Mouse (Mus musculus) spleen, adult 2 months (tissue): ENCODE measurements around the gene Arhgap45. TPM values are rescaled to one million over a fixed set of nuclear protein-coding genes. Genes with fewer than 3 reads are reported as not detected.

Source experiments
- DNase-seq, 2 experiments: peaks; one replicate each; pipeline versions ENCODE4 v3.0.0 to v3.0.0-alpha.2; 2012 to 2021; ENCODE audit warnings: low spot score in 2 of 2, low read depth in 1 of 2
- H3K27ac ChIP-seq: fragments of 200-500 bp; 2 replicates; pipeline ENCODE4 v1.5.1; 2012; ENCODE audit warnings: low read length, inconsistent platforms; ENCODE audit not compliant: insufficient read depth
- H3K27me3 ChIP-seq: fragments of 200-500 bp; 2 replicates; pipeline ENCODE4 v1.6.1; 2012; ENCODE audit warnings: mild to moderate bottlenecking, moderate library complexity, low read length, inconsistent platforms; ENCODE audit not compliant: control insufficient read depth, insufficient read depth
- H3K36me3 ChIP-seq: fragments of 200-500 bp; 2 replicates; pipeline ENCODE4 v1.6.1; 2012; ENCODE audit warnings: mild to moderate bottlenecking, low read length, inconsistent platforms; ENCODE audit not compliant: control insufficient read depth, insufficient read depth
- H3K4me1 ChIP-seq: fragments of 200-500 bp; 2 replicates; pipeline ENCODE4 v1.6.1; 2011; ENCODE audit warnings: inconsistent platforms; ENCODE audit not compliant: control insufficient read depth, insufficient read depth, insufficient read length
- H3K4me3 ChIP-seq: fragments of 200-500 bp; 2 replicates; pipeline ENCODE4 v1.5.1; 2011; ENCODE audit warnings: mild to moderate bottlenecking, inconsistent platforms; ENCODE audit not compliant: insufficient read depth, insufficient read length; ENCODE audit errors: extremely low read depth
- CTCF ChIP-seq: fragments of 200-500 bp; IDR thresholded peaks from 2 replicates; pipeline ENCODE4 v1.5.1; 2011; ENCODE audit warnings: mild to moderate bottlenecking, inconsistent platforms; ENCODE audit not compliant: insufficient read depth, insufficient read length, insufficient replicate concordance; ENCODE audit errors: extremely low read depth
- POLR2A ChIP-seq: fragments of 200-500 bp; IDR thresholded peaks from 2 replicates; pipeline ENCODE4 v1.6.1; 2011; ENCODE audit warnings: low read depth, low read length, inconsistent platforms
- WGBS: fragments of 180-500 bp; shearing (Covaris S2); methylation state at CpG from one replicate; pipeline ENCODE4 v1.1.7; 2018; 5-methylcytosine and 5-hydroxymethylcytosine counted together
- polyA plus RNA-seq: library from polyadenylated mRNA; depleted of rRNA; stranded (reverse); fragments of >200 nt; gene quantifications from 2 replicates; pipeline ENCODE4 v1.2.3, GENCODE M21; 2012

Gene Arhgap45
- polyA plus RNA-seq, 1 experiment: 492 TPM

DNA sequence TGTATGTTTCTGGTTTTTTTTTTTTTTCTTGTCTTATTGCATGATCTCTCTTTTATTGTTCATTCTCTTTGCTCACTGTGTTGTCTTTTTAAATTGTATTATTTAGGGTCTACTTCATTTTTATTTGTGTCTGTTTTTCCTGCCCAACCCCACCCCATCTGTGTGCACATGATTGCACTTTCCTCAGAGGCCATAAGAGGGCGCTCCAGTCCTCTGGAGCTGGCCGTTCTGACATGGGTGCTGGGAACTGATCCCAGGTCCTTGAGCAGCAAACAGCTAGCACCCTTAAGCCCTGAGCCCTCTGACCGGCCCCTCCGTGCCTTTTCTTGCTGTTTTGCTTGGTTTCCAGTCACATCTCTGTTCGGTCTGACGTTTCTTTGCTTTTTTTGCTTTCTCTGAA, 24.9 kb upstream of the Arhgap45 start:
- H3K4me1 ChIP-seq: peaks cover 30% of the 10 kb centered on the region
- H3K4me3 ChIP-seq: no peak overlapping the region
- TF ChIP-seq POLR2A: no peak
- 0 out of 2 replicates have a peak, but pooled peaks have one; percentile 7 for TF ChIP-seq CTCF
- peaks cover 37% of the 10 kb centered on the region for H3K36me3 ChIP-seq
- 98% methylated on average over 6 of the region's 6 CpGs for WGBS
- DNase-seq: no peak
- H3K27me3 ChIP-seq: no peaks in the 10 kb centered on the region
- no peak overlapping the region for H3K27ac ChIP-seq

DNA sequence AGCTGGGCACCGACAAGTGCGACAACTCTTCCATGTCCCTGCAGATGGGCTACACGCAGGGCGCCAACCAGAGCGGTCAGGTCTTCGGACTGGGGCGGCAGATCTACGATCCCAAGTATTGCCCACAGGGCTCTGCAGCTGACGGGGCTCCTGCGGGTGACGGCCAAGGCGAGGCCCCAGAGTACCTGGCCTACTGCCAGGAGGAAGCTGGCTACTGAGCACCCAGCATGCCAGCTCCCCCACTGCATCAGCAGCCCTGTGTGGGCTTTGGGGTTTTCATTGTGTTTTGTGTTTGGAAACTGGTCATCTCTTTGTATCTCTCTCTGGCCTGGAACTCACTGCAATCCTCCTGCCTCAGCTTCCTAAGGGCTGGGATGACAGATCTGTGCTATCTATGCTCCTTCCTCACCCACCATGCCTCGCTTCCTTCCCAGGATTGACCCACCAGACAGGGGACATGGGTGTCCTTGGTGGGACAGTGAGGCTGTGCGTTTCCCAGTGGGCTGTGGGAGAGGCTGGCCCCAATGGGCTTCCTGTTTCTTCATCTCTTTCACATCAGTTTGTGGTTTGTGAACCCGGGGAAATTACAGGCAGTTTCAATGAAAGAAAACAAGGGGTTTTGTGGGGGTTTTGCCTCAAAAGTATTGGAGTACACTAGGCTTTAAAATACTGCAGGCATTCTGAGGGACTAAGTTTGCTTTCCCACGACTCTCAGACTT, 21.9 kb upstream of the Arhgap45 start:
- WGBS: 27% methylated on average over 16 of the region's 16 CpGs
- H3K4me3 ChIP-seq: no peak overlapping the region
- TF ChIP-seq POLR2A: no peak
- TF ChIP-seq CTCF: no peak
- DNase-seq: peak in 1 of 2 experiments; percentile 45
- H3K36me3 ChIP-seq: peaks cover 41% of the 10 kb centered on the region
- H3K27me3 ChIP-seq: no peaks in the 10 kb centered on the region
- H3K4me1 ChIP-seq: peaks cover 14% of the 10 kb centered on the region
- peak overlapping the region; percentile 61 for H3K27ac ChIP-seq

DNA sequence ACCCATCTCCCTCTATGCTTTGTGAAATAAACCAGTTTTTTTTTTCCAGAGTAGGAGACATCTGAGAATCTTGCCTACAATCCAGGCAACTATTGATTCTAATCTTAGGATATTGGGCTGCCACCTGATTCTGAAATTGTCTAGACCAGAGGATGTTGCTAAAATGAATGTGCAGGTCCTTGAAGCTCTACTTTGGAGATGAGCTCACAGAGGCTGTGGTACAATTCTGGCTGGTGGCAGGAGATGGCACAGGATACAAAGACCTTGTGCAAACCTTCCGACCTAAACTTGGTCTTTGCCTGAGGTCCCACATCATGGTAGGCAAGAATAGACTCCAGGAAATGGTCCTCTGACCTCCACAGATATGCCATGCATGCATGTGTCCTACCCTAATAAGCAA, 20.8 kb upstream of the Arhgap45 start:
- H3K27me3 ChIP-seq: no peaks in the 10 kb centered on the region
- peaks cover 10% of the 10 kb centered on the region for H3K4me1 ChIP-seq
- TF ChIP-seq CTCF: no peak
- no peak overlapping the region for H3K4me3 ChIP-seq
- DNase-seq: no peak
- WGBS: 35% methylated on average over 1 of the region's 1 CpGs
- peak overlapping the region; percentile 9 for H3K27ac ChIP-seq
- peaks cover 44% of the 10 kb centered on the region for H3K36me3 ChIP-seq

GRCm38 (mm10) chr10:79996272-79997033, 20.0 kb upstream of the Arhgap45 start, which contains the start of gene Abca7:
Gene Abca7, plus strand, starts transcription at chr10:79996494.
- Histone ChIP-seq H3K4me3 (peak within 1 kb of the TSS; percentile 86), H3K27me3 (no peaks in the 10 kb centered on the region), H3K36me3 (peaks cover 40% of the 10 kb centered on the region), H3K4me1 (peaks cover 10% of the 10 kb centered on the region), H3K27ac (peak within 1 kb of the TSS; percentile 83)
- TF ChIP-seq CTCF: no peak
- no peak for TF ChIP-seq POLR2A
- WGBS: under 1% methylated on average over 34 of the region's 34 CpGs
- peak; percentile 88 to 98 for DNase-seq

- Histone ChIP-seq H3K27ac (peak overlapping the region; percentile 83), H3K4me3 (peak overlapping the region; percentile 86), H3K4me1 (peaks cover 10% of the 10 kb centered on the region), H3K27me3 (no peaks in the 10 kb centered on the region), H3K36me3 (peaks cover 33% of the 10 kb centered on the region)
- no peak for TF ChIP-seq POLR2A
- TF ChIP-seq CTCF: no peak
- WGBS: 4% methylated on average over 35 of the region's 35 CpGs
- peak in 1 of 2 experiments; percentile 61 for DNase-seq
Observed at GRCm38 (mm10) chr10:79997034-79997760, 19.3 kb upstream of the Arhgap45 start.

DNA sequence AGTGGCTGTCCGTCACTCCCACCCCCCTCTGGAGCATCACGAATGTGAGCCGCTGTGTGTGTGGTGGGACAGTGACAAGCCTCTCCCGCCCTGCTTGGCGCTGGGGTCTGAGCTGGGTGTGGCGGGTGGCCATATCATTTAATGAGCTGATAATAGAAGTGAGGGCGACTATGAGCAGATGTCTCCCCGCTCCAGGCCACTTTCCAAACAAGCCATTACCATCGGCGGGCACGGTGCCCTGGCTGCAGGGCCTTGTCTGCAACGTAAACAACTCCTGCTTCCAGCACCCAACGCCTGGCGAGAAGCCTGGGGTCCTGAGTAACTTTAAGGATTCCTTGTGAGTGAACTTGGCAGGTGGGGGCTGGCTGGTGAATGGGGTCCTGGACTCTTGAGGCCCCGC, 18.6 kb upstream of the Arhgap45 start:
- WGBS: 75% methylated on average over 15 of the region's 15 CpGs
- H3K27ac ChIP-seq: peak overlapping the region; percentile 83; the same call in 1 of the 2 replicates
- H3K36me3 ChIP-seq: peaks cover 30% of the 10 kb centered on the region
- no peak for TF ChIP-seq POLR2A
- TF ChIP-seq CTCF: no peak
- peaks cover 10% of the 10 kb centered on the region for H3K4me1 ChIP-seq
- DNase-seq: no peak
- no peaks in the 10 kb centered on the region for H3K27me3 ChIP-seq
- no peak overlapping the region for H3K4me3 ChIP-seq

GRCm38 (mm10) chr10:80001945-80002344, 14.5 kb upstream of the Arhgap45 start:
- Histone ChIP-seq H3K36me3 (peaks cover 16% of the 10 kb centered on the region), H3K4me3 (no peak overlapping the region), H3K4me1 (no peaks in the 10 kb centered on the region), H3K27ac (no peak overlapping the region), H3K27me3 (no peaks in the 10 kb centered on the region)
- 95% methylated on average over 9 of the region's 9 CpGs for WGBS
- TF ChIP-seq POLR2A: no peak
- no peak for TF ChIP-seq CTCF
- no peak for DNase-seq
